Mouse (Mus musculus): ENCODE measurements at regions not wholly inside any gene's neighbourhood (a gene's known extent, or its start where the extent isn't known, plus 50 kb on each side); places are given as distances from the start of the nearest gene placed in this dataset.

GRCm38 (mm10) chr1:142055207-142055606, 1585.3 kb upstream of the B3galt2 start:
- no peak for DNase-seq

Data from layer of hippocampus, postnatal 36 days (tissue).